Mouse (Mus musculus) embryonic facial prominence, embryonic 15.5 days (tissue): ENCODE results near the gene Olfr211. TPM values are rescaled to one million over a fixed set of nuclear protein-coding genes. Genes with fewer than 3 reads are reported as not detected.
"Not testable (repeated sequence)": the region's sequence is repeated elsewhere in the genome, so short reads cannot be mapped to it uniquely, and the experiment has no call there.

ENCODE experiments used
- ATAC-seq: fragments of 200-750 bp; cut with Nextera tagmentation; 2 replicates; pipeline ENCODE4 v1.8.0; 2017; ENCODE audit warnings: low read depth, moderate TSS enrichment; ENCODE audit not compliant: insufficient number of reproducible peaks, low FRiP score, low TSS enrichment
- H3K27ac ChIP-seq: fragments of 300-500 bp; sonication (generic); replicated peaks from 2 replicates; pipeline ENCODE4 v1.5.1; 2015; ENCODE audit warnings: mild to moderate bottlenecking, inconsistent platforms
- H3K27me3 ChIP-seq: fragments of 300-500 bp; sonication (generic); 2 replicates; pipeline ENCODE4 v1.6.1; 2015; ENCODE audit warnings: inconsistent platforms
- H3K36me3 ChIP-seq: fragments of 300-500 bp; sonication (generic); 2 replicates; pipeline ENCODE4 v1.6.1; 2015; ENCODE audit warnings: mild to moderate bottlenecking, inconsistent platforms
- H3K4me1 ChIP-seq: fragments of 300-500 bp; sonication (generic); 2 replicates; pipeline ENCODE4 v1.6.1; 2015; ENCODE audit warnings: inconsistent platforms
- H3K4me2 ChIP-seq: fragments of 300-500 bp; sonication (generic); replicated peaks from 2 replicates; pipeline ENCODE4 v1.6.1; 2015; ENCODE audit warnings: mild to moderate bottlenecking, inconsistent platforms
- H3K4me3 ChIP-seq: fragments of 300-500 bp; sonication (generic); replicated peaks from 2 replicates; pipeline ENCODE4 v1.5.1; 2015; ENCODE audit warnings: mild to moderate bottlenecking, inconsistent platforms
- H3K9ac ChIP-seq: fragments of 300-500 bp; sonication (generic); 2 replicates; pipeline ENCODE4 v1.6.1; 2015; ENCODE audit warnings: inconsistent platforms
- H3K9me3 ChIP-seq: fragments of 300-500 bp; sonication (generic); replicated peaks from 2 replicates; pipeline ENCODE4 v1.6.1; 2016; ENCODE audit warnings: inconsistent platforms
- WGBS: fragments of 180-500 bp; shearing (Covaris S2); methylation state at CpG from one replicate; pipeline ENCODE4 v1.1.7; 2015; 5-methylcytosine and 5-hydroxymethylcytosine counted together
- polyA plus RNA-seq: library from polyadenylated mRNA; unstranded; fragments of >200 nt; fragmentation: Nextera tagmentation; extraction: Ambion mirVana; gene quantifications from 2 replicates; pipeline ENCODE4 v1.2.1, GENCODE M21; 2015

The Olfr211 gene
- polyA plus RNA-seq, 1 experiment from 2014 or later = not detected

DNA sequence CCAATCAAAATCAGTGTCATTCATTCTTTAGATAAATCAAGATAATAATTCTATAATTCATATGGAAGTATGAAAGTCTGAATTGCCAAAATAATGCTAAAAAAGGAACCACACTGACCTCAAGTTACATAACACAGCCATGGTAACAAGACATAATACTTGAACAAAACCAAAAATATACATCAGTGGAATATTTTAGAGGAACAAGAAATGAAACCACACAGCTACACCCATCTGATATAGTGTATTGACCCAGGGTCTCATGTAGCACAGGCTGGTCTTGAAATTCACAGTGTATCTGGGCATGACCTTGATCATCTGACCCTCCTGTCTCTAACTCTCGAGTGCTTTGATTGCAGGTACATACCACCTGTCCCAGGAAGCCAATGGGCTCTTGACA lies 2.1 kb upstream of the Olfr211 start:
- Histone ChIP-seq H3K27me3 (no peaks in the 10 kb centered on the region), H3K36me3 (no peaks in the 10 kb centered on the region), H3K4me2 (no peak overlapping the region), H3K4me3 (no peak overlapping the region), H3K9ac (no peak overlapping the region), H3K27ac (no peak overlapping the region), H3K4me1 (no peaks in the 10 kb centered on the region), H3K9me3 (no peaks in the 10 kb centered on the region)
- no peak for ATAC-seq
- WGBS = 62% methylated on average over 1 of the region's 1 CpGs

DNA sequence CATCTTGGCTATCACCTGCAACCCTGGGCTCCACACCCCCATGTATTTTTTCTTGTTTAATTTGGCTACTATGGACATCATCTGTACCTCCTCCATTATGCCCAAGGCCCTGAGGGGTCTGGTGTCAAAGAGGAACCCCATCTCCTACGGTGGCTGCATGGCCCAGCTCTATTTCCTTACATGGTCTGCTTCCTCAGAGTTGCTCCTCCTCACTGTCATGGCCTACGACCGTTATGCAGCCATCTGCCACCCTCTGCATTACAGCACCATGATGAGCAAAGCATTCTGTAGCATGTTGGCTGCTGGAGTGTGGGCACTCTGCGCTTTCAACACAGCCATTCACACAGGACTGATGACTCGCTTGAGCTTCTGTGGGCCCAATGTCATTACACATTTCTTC lies 4.9 kb downstream of the Olfr211 start:
- Histone ChIP-seq H3K36me3 (no peaks in the 10 kb centered on the region), H3K4me3 (no peak overlapping the region), H3K4me1 (no peaks in the 10 kb centered on the region), H3K9ac (no peak overlapping the region), H3K27ac (no peak overlapping the region), H3K9me3 (no peaks in the 10 kb centered on the region), H3K4me2 (no peak overlapping the region), H3K27me3 (no peaks in the 10 kb centered on the region)
- no peak for ATAC-seq
- 77% methylated on average over 5 of the region's 5 CpGs for WGBS

DNA sequence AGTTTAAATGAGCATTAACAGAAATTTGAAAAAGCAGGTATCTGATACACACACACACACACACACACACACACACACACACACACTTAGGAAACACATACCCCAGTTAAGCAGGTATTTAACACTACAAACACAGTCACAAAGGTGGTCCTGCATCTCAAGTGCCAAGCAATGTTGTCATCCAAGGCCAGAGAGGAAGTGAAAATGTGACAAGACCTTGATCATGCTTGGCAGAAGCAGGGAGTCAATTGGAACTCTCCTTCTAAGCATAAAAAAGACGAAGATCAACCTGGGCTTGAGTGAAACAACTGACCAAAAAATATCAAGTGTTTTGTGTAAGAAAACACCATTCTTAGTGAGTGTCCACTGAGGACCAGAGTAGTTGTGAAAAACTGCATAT lies 7.1 kb downstream of the Olfr211 start:
- no peaks in the 10 kb centered on the region for H3K27me3 ChIP-seq
- no peak for ATAC-seq
- no peak overlapping the region for H3K27ac ChIP-seq
- H3K4me1 ChIP-seq = no peaks in the 10 kb centered on the region
- H3K9ac ChIP-seq = no peak overlapping the region
- no peaks in the 10 kb centered on the region for H3K36me3 ChIP-seq
- H3K4me2 ChIP-seq = no peak overlapping the region
- no peak overlapping the region for H3K4me3 ChIP-seq
- 63% methylated on average over 1 of the region's 1 CpGs for WGBS
- no peaks in the 10 kb centered on the region; the same call in 1 of the 2 replicates for H3K9me3 ChIP-seq

DNA sequence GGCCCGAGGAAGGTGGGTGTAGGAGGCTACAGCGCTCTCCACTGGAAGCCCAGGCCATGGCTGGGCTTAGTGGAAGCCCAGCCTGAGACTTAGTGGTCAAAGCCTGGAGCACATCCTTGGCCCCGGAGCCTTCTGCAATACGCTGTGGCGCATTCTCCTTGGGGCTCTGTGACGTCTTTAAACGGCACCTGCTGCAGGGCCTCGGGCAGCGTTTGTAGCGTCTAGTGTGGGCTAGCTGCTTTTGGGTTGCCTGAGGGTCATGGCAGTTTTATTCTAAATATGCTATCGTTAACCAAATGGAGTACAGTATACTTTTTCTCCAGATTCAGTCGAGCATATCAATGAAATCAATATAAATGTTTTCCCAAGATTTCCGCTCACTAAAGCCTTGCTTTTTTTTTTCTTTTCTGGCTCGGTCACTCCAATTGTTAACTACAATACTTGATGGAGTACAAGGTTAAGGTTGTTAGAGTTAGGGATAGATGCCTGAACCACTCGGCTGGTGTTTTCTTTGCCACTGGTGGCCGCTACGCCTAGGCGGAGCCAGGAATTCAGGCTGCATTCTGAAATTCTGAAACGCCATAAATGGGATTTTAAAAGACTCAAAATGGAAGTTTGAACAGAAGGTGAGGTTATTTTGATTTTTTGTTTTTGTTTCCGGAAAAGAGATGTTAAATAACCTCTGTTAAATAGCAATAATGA lies 17.6 kb downstream of the Olfr211 start, which contains the start of gene Olfr212:
Gene Olfr212 (plus strand): TSS at position 215 of the 702 bp plus-strand sequence.
- not testable (repeated sequence) for H3K4me1 ChIP-seq, H3K4me2 ChIP-seq, H3K36me3 ChIP-seq, ATAC-seq, H3K27ac ChIP-seq, H3K9me3 ChIP-seq, H3K4me3 ChIP-seq, H3K27me3 ChIP-seq, H3K9ac ChIP-seq
- 91% methylated on average over 20 of the region's 20 CpGs for WGBS

DNA sequence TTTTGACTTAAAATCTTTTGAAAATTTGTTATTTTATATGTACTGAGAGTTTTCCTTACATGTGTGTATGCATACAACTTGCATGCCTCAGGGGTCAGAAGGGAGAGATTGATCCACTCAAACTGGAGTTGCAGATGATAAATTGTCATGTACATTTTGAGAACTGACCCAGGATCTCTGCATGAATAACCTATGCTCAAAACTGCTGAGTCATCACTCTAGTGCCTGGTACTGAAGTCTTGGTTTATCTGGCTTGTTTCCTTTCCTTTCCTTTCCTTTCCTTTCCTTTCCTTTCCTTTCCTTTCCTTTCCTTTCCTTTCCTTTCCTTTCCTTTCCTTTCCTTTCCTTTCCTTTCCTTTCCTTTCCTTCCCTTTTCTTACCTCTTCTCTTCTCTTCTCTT lies 25.9 kb downstream of the Olfr211 start:
- no peaks in the 10 kb centered on the region for H3K27me3 ChIP-seq
- H3K36me3 ChIP-seq = no peaks in the 10 kb centered on the region
- H3K4me3 ChIP-seq = no peak overlapping the region
- no peak for ATAC-seq
- no peaks in the 10 kb centered on the region for H3K4me1 ChIP-seq
- no peak overlapping the region for H3K9ac ChIP-seq
- no peak overlapping the region for H3K4me2 ChIP-seq
- no peak overlapping the region for H3K27ac ChIP-seq
- H3K9me3 ChIP-seq = no peaks in the 10 kb centered on the region

DNA sequence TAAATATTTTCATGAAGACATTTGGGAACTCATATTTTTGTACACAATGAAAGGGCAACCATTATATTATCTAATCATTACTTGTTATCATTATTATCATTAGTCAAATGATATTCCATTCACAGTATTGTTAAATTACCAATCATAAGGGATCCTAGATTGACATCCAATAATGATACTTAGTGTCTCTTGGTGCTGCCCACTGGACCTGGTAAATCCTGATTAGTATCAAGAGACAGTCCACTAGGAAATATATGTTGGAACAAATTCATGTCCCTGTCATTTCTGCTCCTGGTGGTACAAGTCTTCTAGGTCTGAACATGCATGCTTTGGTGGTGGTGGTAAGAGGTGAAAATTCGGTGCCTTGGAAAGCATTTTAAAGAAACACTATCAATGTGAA lies 49.3 kb downstream of the Olfr211 start, which contains the start of gene Olfr213:
Gene Olfr213 (plus strand): TSS at position 301 of the 400 bp plus-strand sequence.
- Histone ChIP-seq H3K9me3 (no peaks in the 10 kb centered on the region), H3K36me3 (no peaks in the 10 kb centered on the region), H3K4me1 (no peaks in the 10 kb centered on the region), H3K4me3 (no peak within 1 kb of the TSS), H3K27me3 (no peaks in the 10 kb centered on the region), H3K27ac (no peak within 1 kb of the TSS), H3K9ac (no peak within 1 kb of the TSS), H3K4me2 (no peak within 1 kb of the TSS)
- no peak for ATAC-seq
- 85% methylated on average over 1 of the region's 1 CpGs for WGBS

DNA sequence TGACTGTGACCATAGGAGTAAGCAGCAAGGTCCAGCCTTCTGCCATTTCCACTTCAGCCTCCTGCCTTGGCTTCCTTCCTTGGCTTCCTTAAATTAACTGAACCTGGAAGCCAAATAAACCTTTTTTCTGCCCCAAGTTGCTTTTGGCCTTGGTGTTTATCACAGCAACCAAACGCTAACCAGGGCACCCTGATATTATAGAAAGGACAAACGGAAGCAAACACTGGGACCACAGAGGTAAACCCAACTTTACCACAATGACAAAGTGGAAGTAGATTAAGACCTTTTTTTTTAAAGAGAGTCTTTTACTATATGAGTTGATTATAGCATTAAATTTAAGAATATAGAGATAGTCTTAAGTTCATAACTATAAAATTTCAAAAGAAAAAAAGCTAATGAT lies 53.6 kb downstream of the Olfr211 start:
- H3K27me3 ChIP-seq = no peaks in the 10 kb centered on the region
- no peaks in the 10 kb centered on the region for H3K36me3 ChIP-seq
- ATAC-seq = no peak
- no peak overlapping the region for H3K4me2 ChIP-seq
- WGBS = 85% methylated on average over 2 of the region's 2 CpGs
- no peak overlapping the region for H3K9ac ChIP-seq
- no peak overlapping the region for H3K4me3 ChIP-seq
- no peaks in the 10 kb centered on the region for H3K9me3 ChIP-seq
- no peak overlapping the region for H3K27ac ChIP-seq
- H3K4me1 ChIP-seq = no peaks in the 10 kb centered on the region

Other genes with a start within 250 kb of the Olfr211 start
- 7.1 and 10.3 TPM in 2 replicates for gene Zfand4, start 224.9 kb upstream of the Olfr211 start, polyA plus RNA-seq
- 30.1 and 30.5 TPM in 2 replicates for gene March8, start 151.1 kb upstream of the Olfr211 start, polyA plus RNA-seq
- gene Alox5, start 27.9 kb upstream of the Olfr211 start, polyA plus RNA-seq = 2.3 TPM in 2 replicates
- gene Olfr212, start 17.4 kb downstream of the Olfr211 start, polyA plus RNA-seq = not detected in 2 replicates
- not detected in 2 replicates for gene Olfr213, start 49.4 kb downstream of the Olfr211 start, polyA plus RNA-seq
- 0.31 and 1.2 TPM in 2 replicates for gene Gm5580, start 62.0 kb downstream of the Olfr211 start, polyA plus RNA-seq
- gene Olfr214, start 65.1 kb downstream of the Olfr211 start, polyA plus RNA-seq = not detected in 2 replicates
- gene Olfr215, start 95.1 kb downstream of the Olfr211 start, polyA plus RNA-seq = not detected in 2 replicates
- 138 and 139 TPM in 2 replicates for gene Zfp422, start 139.9 kb downstream of the Olfr211 start, polyA plus RNA-seq
- 31.0 and 31.8 TPM in 2 replicates for gene Depp1, start 161.5 kb downstream of the Olfr211 start, polyA plus RNA-seq
- gene Rassf4, start 184.9 kb downstream of the Olfr211 start, polyA plus RNA-seq = 14.1 and 14.8 TPM in 2 replicates
- gene Tmem72, start 227.8 kb downstream of the Olfr211 start, polyA plus RNA-seq = 0.05 and 0.15 TPM in 2 replicates